Mouse (Mus musculus) adrenal gland, postnatal 14 days (tissue): Measurements from ENCODE around the gene Borcs7. TPM values are rescaled to one million over a fixed set of nuclear protein-coding genes. Genes with fewer than 3 reads are reported as not detected.
A peak's percentile ranks its signal among the peaks of the same experiment; 100 is the strongest.

Experiments used
- DNase-seq: peaks from one replicate; pipeline ENCODE4 v3.0.0; 2021; ENCODE audit warnings: mixed read lengths
- total RNA-seq: library from RNA; stranded (reverse); gene quantifications from 2 replicates; pipeline ENCODE4 v1.2.3, GENCODE M21; 2021

Borcs7 gene
- total RNA-seq, 1 experiment from 2014 or later, result 15.2 TPM

DNA sequence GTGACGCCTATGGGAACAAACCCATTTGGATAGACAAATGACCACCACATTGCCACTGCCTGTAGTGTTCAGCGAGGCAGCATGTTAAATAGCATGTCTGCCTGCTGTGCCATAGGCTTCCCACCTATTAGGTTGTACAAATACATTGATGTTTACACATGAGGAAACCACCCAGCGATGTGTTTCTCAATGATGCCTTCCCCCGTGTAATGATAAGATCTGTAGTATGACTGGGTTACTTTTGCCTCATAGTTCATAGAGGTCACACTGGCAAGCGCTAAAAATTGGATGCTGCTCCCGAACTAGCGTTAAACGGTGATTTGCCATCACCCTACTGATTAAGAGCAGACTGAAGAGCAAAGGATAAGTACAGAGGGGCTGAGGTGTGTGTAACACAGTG, 27.5 kb upstream of the Borcs7 start:
- no peak for DNase-seq

DNA sequence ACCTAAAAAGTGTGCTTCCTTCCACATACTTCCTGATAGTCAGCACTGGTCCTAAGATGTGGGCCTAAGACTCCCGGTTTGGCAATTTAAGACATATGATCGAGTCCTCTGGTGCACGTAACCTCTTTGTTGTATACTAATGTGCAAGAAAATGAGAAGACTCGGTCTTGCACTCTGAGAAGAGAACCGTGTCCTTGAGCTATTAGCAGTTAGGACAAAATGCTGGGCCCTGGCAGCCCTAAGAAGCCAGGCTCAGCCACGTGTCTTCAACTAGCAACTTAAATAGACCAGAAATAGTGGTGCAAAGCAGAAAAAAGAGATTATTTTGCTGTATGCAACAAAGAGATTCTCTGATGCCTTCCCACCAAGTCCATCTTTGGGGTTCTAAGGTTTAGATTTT, 26.9 kb upstream of the Borcs7 start:
- DNase-seq, result no peak

DNA sequence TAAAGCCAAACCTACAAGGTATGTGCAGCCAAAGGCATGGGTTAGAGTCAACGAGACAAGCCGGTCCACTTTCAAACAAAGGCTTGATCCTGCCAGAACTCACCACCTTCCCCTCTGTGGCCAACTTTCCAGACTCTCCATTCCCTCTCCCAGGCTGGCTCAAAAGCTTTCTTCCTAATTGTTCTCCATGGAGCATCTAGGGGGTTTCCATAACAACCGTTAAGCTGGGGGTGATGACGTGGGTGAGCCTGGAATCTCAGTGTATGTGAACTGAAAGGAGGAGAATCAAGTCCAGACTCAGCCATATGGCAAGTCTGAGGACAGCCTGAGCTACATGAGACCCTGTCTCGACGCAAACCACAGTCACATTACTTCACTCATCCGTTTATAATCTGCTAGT, 24.2 kb upstream of the Borcs7 start:
- no peak for DNase-seq

DNA sequence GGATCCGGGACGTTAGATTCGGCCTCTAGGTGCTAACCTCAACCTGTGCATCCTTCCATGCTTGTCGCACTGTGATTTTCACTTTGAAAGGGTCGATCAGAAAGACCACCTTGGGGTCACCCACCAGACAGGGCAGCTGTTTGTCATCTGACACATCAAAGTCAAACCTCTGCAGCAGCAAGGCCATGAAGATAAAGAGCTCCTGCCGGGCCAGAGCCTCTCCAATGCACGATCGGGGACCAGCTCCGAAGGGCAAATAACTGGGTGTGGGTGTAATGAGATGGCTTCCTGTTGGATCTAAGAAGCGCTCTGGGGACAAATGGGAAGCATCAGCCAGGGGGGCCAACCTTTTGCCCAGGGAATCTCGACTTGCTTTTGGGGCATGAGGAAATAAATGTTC, 22.4 kb upstream of the Borcs7 start:
- DNase-seq, result peak; percentile 49

DNA sequence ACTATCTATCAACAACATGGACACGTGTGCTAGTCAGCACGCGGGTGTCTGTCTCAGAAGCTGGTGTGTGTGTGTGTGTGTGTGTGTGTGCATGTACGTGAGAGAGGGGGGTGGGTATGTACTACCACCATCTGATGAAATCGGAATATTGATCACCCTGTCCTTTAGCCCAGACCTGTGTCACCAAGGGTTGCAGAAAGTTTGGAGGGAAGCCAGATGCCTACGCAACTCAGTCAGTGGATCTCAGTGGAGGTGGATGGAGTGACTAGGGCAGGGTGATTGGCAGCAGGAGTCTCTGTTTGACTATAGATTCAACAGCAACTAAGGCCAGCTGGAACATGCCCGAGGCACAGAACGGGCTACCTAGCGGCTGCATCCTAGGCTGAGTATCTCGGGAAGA, 21.4 kb upstream of the Borcs7 start:
- DNase-seq, result peak; percentile 52

DNA sequence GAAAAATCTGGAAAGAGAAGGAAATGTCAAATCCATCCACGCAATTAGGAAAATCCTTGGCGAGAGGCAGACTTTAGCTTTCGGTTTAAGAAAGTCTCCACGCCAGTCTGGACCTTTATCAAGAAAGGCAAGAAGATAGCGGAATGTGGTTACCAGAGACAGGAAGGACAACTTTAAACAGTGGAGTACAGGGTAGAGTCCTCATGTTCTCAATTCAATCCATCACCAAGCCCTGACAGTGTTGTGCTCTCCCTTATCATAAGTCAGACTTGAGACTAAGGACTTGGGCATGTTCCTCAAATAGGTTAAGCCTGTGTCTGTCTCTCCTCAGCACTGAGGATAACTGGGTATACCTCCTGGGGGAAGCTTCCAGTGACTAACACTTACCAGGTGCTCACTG, 19.9 kb upstream of the Borcs7 start:
- DNase-seq, result no peak

DNA sequence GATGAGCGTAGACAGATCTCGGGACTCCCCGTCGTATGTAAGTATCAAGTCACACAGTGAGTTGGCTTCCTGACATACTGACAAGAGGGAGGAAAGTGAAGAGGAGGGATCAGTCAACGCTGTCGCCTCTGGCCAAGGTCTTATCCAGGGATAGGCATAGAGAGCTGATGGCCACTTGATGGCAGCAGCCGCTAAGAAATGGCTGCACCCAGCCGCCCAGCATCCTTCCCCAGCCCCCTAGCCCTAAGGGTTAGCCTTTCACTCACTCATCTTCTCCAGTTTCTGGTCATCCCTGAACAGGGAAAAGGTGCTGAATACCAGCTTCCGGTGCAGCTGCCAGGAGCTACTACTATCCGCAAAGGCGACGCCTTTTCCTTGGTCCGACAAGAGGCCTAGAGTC, 19.0 kb upstream of the Borcs7 start:
- DNase-seq, result peak; percentile 77

DNA sequence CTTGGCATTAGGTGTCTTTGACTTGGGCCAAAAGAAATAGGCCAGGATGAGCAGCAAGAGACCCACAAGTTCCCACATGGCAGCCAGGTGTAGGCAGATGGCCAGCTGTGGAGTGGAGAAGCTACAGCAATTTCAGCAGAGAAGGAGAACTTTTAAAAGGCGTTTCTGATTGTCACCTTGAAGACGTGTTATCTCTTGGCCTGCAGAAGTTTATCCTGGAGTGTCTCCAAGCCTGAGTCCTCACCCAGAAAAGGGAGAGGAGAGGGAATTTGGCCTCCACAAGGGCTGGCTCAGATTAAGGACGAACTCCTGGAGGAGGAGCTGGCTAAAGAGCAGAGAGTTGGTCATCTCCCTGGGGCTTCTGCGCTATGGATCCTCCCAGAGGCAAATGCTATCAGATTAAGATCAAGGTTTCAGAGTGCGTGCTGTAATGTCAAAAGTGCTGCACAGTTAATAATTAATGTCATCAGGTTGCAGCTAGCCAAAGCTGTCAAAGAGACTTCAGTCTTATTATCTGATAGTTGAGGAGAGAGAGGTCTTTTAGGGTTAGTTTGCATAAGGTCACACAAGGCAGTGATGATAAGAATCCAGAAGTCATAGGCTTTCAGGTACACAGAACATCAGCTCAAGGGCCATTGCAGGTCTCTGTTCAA, 16.8 kb upstream of the Borcs7 start, which contains the start of gene Cyp17a1:
Gene Cyp17a1 (minus strand): TSS at position 407 of the 653 bp plus-strand sequence.
- DNase-seq, result peak; percentile 68

DNA sequence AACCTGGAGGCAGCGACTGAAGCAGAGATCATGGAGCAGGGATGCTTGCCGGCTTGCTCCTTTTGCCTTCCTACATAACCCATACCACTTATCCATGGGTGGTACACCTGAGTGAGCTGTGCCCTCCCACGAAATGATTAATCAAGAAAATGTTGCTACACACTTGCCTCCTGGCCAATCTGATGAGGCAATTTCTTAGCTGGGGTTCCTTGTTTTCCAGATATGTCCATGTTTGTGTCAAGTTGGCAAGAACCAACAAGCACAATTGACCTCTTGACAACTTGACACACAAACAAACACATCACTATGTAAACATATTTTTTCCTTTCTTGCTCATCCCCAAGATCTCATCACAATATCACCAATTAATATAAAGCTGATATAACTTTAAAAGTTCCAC, 14.1 kb upstream of the Borcs7 start:
- no peak for DNase-seq

DNA sequence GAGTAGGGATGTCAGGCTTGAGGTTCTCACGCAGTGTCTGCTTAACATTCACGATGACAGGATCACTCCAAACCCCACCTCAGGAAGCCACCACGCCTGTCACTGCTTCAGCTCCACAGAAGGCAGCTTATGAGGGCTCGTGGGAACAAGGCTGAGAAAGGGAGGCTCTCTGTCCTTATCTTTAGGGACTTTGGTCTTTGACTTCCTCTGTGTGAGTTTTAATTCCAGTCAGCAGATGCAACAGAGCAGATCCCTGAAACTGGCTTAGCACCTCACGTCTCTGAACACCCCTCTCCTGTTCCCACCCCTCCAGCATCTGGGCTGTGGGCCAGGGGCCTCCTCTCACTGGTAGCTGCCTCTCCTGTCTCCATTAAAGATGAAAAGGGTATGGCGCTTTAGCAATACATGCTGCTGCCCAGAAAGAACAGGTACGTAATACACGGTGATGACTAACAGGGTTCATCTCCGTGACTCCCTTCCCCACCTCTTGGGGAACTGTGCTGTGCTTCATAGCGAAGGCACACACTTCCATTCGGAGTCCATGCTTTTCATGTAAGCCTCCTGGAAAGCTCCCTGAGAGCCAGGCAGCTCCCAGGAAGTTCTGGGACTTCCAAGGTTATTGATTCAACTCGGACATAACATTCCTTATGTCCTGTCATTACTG, 9.9 kb upstream of the Borcs7 start:
- DNase-seq, result no peak

DNA sequence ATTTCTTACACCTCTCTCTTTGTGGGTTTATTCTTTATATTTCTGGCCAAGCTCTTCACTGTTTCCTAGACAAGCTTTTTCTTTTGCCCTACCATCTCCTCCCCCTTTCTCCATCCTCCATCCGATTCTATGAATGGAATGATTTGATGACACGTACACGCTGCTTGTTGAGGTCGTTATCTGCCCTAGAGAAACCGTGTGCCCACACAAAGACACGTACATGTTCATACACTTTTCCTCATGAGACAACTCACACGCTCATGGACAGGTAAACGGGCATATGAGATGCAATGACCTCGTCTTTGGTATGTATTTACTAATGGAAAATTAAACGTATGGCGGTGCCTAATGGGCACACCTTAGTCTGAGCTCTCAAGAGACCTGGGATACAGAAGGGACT, 681 bp downstream of the Borcs7 start:
- no peak for DNase-seq

DNA sequence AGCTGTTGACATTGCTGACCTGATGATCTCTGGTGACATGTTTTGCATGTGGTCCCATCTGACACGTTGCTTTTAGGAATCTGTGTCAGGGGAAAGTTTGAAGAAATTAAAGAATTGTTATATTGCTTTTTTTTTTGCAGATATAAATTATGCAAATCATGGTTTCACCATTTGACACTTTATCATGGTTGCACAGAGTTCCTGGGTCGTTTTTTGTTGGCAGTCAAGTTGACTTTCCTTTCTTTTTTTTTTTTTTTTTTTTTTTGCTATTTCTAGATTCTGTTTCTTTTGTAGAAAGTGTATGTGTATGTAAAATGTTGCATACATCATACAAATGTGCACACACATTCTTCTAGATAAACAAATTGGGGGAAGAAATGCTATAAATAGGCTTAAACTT, 1.4 kb downstream of the Borcs7 start:
- DNase-seq, result no peak

DNA sequence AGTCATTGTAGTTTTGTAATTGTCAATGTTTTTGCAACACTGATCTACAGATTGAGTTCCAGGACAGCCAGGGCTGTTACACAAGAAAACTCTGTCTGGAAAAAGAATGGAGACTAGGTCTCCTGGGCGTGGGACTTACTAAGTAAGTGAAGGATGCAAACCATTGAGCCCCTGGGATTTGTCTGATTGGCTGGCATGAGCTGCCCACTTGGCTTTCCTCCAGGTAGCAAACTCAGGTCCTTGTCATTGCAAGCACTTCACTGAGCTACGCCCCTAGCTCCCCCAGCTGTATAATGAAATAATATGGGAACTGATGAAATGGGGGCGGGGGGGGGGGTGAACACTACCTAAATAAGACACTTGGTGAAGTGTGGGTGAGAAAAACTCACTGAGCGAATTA, 3.4 kb downstream of the Borcs7 start:
- DNase-seq, result no peak

DNA sequence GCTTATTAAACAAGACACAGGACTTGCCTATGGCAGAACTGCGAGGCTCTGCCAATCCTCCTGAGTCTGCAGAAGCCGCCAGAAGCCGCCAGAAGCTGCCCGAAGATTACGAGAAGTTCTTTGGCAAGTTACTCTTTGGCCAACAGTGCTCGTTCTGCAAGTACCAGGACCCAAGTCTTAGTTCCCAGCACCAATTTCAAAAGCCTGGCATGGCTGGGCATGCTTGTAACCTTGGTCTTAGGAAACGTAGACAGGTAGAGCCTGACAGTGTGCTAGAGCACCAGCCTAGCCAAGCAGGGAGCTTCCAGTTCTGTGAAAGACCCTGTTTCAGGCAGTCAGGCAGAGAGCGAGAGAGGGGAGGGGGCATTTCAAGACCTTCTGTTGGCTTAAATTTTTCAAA, 6.8 kb downstream of the Borcs7 start:
- no peak for DNase-seq

DNA sequence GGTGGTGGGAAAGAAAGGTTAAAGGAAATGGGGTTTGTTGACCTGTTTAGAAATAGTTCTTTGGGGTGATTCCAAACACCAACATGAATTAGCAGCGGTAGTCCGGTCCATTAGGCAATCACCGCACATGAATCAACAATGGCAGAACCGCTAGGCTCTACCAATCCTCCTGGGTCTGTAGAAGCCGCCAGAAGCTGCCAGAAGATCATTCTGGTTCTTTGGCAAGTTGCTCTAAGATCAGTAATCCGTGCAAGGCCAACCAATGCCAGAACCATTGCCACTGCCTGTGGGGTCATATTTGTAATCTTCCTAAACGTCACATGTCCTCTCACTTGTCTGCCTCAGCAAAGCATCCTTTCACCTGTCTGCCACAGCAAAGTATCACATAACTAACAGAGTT, 7.2 kb downstream of the Borcs7 start:
- DNase-seq, result peak; percentile 36

DNA sequence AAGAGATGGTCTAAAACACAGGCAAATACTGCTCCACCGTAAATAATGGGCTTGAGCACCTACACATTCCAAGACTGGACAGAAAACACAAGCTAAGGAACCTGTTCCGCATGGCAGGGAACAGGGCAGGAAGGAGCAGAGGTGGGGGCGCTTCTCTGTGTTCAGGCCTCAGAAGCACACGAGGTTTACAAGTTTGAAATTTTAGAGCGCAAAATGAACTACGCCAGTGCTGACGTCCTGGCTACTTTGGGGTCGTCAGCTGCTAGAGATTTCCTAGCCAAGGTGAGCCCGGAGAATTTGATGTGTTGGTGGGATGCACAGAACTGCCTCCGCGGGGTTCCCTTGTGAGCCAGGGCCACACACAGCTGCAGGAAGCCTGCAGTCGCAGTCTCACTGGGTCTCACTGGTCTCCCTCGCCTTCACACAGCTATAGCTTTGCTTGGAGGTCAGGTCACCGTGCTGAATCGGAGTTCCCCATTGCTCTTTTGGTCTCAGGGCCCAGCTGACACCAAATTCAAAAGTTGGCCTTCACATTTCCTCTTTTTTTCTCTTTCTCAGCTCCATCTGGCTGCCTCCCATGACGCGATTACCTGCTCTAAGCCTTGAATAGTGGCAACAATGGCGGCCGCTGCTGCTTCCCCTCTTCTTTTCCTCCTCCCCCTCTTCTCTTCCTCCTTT, 8.3 kb downstream of the Borcs7 start:
- peak; percentile 13 for DNase-seq

DNA sequence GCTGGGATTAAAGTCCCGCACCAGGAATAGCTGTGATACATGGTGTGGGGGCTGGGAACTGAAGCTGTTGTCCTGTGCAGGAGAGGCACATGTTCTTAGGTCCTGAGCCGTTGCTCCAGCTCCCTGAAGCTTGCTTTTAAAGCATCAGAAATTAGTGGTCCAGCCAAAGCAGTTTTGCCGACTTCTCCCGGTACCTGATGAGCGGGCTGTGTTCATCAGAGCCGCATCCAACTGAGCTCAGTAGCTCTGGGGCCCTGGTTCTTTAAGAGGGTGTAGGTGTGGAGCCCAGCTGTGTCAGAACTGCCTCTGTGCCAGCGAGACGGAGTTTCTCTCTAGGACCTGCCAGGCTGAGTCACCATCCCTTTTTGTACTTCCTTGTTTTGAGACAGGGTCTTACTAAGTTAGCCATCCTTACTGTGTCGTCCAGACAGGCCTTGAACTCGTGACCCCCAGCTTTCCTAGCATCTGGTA, 9.3 kb downstream of the Borcs7 start:
- DNase-seq, result peak; percentile 29

DNA sequence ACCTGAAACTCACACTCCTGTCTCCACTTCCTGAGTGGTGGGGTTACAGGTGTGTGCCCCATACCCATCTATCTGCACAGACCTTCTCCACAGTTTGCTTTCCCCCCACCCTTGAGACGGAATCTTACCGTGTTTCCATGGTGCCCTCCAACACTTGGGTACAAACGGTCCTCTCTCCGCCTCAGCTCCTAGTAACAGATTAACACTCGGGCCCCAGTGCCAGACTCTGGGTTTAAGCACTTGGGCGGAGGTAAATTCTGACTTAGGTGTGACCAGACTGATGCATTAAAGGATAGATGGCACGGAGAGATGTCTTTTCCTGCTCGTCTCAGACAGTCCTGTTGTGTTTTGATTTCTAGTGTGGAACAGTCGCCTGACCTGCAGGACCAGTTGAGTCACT, 11.4 kb downstream of the Borcs7 start:
- DNase-seq, result no peak

DNA sequence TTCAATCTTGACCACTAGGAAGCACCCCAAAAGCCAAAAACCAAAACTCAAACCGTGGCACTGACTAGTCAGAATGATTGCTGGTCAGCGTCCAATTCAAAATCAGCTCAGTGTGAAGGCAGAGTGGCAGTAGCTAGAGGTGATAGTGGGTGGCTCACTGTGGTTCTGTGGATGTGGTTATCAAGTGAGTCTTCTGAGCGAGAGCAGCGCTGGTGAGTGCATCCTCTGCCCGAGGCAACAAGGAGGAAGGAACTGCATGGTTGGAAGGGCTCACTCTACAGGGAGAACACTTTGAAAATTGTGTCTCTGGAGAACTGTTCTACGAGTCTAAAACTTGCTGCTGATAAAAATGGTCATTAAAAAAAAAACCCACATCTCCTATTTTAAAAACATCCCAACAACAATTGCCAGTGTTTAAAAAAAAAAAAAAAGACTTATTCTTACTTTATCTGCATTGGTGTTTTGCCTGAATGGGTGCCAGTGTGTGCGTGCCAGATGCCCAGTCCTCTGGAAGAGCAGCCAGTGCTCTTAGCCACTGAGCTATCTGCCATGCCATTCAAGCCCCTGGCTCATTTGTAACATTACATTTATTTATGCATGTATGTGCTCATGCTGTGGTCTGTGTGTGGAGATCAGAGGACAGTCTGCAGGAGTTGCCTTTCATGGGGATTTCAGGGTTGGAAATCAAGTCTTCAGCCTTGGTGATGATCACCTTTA, 16.2 kb downstream of the Borcs7 start:
- no peak for DNase-seq

DNA sequence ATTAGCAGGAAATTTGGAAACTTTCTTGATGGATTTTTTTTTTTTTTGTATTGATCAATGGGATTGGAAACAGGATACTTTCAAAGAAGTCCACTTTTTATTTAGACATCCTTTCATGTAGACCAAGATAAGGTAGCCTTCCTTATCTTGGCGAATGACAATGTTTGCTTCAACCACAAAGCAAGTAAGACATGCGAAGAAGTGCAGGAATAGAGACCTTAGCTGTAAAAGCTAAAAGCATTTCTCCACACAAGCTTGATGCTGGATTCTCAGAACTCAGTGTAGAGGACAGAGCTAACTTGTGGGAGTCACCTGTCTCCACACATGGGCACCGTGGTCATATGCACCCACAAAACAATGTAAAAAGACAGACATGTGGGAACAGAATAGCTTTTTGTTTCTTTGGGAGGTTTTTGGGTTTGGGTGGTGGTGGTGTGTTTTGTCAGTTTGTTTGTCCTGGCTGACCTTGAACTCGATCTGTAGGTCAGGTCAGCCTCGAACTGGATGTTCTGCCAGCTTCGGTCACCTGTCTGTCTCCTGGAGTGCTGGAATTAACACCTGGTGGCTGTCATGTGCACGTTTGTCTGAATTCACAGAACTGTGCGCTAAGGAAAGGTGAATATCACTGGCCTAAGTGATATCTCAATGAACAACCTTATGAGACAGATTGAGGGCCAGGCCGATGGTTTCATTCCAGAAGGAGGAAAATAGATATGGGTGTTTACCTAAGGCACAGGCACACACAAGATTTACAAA, 17.0 kb downstream of the Borcs7 start:
- peak; percentile 14 for DNase-seq

DNA sequence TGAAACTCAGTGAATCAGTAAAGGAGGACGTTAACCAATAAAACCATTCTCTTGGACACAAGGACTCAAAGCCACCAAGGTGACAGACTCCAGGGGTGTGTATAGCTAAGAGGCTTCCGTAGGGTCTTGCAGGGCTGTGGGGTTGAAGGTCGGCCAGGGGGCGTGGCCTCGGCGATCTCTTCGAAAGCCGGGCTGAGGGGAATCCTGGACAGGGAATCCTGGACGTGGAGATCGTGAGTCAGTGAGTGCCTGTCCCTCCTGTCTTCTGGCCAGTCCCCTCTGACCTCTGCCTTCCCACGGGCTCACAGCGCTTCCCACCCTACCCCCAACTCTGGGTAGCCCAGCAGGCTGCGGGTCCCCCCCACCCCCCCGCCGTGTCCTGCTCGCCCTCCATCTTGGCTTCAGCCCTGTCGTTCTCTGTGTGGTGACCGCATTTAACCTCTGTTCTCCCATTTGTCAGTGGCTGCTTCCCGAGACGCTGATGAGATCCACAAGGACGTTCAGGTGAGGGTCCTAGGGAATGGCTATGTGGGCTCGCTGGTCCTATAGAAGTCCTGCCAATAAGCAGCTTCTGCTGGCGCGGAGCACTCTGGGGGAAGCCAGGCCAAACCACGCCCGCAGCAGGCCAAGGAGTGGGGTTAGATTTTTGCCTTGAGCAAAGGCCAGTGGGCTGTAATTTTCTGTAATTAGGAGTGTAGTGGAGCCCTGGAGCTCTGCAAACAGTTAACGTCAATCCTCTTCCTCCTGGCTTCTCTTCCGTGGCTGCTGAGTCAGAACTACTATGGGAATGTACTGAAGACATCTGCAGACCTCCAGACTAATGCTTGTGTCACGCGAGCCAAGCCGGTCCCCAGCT, 17.8 kb downstream of the Borcs7 start, which contains the start of gene As3mt:
Gene As3mt (plus strand): TSS at position 163 of the 856 bp plus-strand sequence.
- peak; percentile 93 for DNase-seq
